Mouse (Mus musculus) cortical plate, adult 2 months (tissue): ENCODE data around the gene Sgca.

ENCODE experiments used
- CTCF ChIP-seq: fragments of 200-500 bp; IDR thresholded peaks from 2 replicates; pipeline ENCODE4 v1.5.1; 2011; ENCODE audit warnings: mild to moderate bottlenecking, control low read depth, low read length; ENCODE audit not compliant: insufficient read depth; ENCODE audit errors: extremely low read depth
- POLR2A ChIP-seq: fragments of 200-500 bp; IDR thresholded peaks from 2 replicates; pipeline ENCODE4 v1.6.1; 2011; ENCODE audit warnings: mild to moderate bottlenecking, low read length, control low read depth; ENCODE audit not compliant: insufficient read depth; ENCODE audit errors: extremely low read depth

DNA sequence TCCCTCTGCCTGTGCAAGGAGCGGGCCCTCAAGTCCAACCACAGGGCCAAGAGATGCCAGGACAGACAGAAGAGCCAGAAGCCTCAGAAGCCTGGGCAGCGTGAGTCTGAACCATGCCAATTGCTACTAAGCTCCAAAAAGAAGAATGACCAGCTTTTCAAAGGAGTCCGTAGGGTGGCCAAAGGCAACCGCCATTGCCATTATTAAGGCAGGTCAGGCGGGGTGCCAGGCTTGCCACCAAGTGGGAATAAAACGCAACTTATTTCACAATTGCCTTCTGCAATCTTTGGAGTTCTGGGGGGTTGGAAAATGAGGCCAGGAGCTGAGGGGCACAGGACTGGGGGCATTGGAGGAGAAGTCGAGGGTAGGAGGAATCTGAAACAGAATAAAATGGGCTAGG, 7.9 kb downstream of the Sgca start:
- no peak for TF ChIP-seq POLR2A
- no peak for TF ChIP-seq CTCF
